Mouse (Mus musculus): Measurements from ENCODE around the gene Olfr775.

The Olfr775 gene

DNA sequence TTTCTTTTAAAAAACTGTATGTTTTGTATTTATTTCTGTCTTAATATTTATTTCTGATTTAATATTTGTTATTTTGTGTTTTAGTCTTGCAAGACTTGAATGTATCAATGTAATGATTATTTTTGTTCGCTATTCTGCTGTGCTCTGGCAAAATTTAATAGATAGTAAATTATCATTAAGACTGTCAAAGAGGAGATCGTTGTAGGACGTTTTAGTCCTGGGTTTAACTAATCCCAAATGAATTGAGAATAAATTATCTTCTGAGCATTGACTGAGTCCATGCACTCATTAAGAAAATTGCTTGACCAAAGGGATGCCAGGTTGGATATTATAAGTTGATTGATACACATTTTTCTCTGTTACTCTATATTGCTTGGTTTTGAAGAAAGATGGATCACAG is at the start of gene Olfr775:
Olfr775 (plus strand) TSS at position 301 of the 400 bp plus-strand sequence.
- no peak for DNase-seq (ENCODE audit: low spot score)

DNA sequence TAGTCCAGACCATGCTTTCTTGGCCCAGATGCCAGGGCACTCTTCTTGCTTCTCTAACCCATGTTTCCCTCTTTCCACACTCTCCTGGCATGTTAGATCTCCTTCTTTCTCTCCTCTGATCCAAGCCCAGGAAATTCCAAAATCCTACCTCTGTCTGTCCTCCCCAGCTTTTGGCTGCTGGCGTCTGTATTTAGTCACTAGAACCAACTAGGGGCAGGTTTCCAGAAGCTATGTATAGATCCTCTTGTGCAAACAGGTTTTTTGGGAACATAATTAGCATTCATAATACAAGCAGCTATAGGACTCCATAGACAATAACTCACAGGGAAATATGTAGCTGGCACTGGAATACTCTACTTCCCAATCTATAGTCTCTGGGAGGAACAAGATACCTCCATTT is 17.5 kb upstream of the Olfr775 start:
- no peak for DNase-seq (ENCODE audit: low spot score)

DNA sequence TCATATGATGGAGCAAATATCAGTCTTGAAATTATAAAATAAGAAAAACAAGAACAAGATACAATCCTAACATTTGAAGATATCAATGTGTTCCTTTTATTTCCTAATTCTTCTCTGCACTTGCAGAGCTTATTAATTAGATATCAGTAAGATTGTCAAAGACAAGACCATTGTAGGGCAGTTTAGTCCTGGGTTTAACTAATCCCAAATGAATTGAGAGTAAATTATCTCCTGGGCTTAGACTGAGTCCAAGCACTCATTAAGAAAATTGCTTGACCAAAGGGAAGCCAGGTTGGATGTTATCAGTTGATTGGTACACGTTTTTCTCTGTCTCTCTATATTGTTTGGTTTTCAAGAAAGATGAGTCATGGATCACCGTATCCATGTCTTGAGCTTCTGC is 12.3 kb upstream of the Olfr775 start, which contains the start of gene Olfr774:
Olfr774 (plus strand) TSS at position 301 of the 400 bp plus-strand sequence.
- DNase-seq (ENCODE audit: low spot score) = no peak

GRCm38 (mm10) chr10:129258827-129259226 is 10.6 kb downstream of the Olfr775 start, which contains the start of gene Olfr776:
Gene Olfr776 (plus strand): TSS chr10:129259127.
- no peak for DNase-seq (ENCODE audit: low spot score)

DNA sequence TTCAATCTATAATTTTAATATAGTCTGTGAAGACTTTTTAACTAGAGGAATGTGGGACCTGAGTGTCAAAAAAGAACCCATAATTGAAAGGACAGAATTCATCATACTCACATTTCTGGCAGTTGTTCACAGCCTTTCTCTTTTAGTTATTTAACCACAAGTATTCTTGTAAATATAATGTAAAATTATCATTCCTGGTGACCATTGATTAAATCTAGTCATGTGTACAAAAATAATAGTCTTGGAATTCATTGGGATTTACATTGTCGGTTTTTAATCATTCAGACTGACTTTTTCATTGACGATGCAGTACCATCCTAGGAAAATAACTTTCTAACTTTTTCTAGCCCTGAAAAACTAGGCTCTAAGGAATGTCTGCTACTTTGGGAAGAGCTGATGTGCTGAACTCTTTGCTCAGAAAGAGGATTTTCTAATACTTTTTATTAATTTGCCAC is 22.9 kb downstream of the Olfr775 start, which contains the start of gene Olfr777:
Olfr777 (minus strand) TSS at position 405 of the 455 bp plus-strand sequence.
- no peak for DNase-seq (ENCODE audit: low spot score)

All from embryo, embryonic 10 days (tissue).